Mouse (Mus musculus) bone marrow, adult 2 months (tissue): Measurements from ENCODE around the gene Srsx.
"Not testable (repeated sequence)": the region's sequence is repeated elsewhere in the genome, so short reads cannot be mapped to it uniquely, and the experiment has no call there.

Experiments
- CTCF ChIP-seq: fragments of 200-500 bp; IDR thresholded peaks from 2 replicates; pipeline ENCODE4 v1.5.1; 2011; ENCODE audit warnings: low read length, control low read depth; ENCODE audit not compliant: control insufficient read depth, insufficient read depth
- POLR2A ChIP-seq: fragments of 200-500 bp; IDR thresholded peaks from 2 replicates; pipeline ENCODE4 v1.6.1; 2011; ENCODE audit warnings: low read depth, mild to moderate bottlenecking, control low read depth, low read length, borderline replicate concordance; ENCODE audit not compliant: control insufficient read depth

DNA sequence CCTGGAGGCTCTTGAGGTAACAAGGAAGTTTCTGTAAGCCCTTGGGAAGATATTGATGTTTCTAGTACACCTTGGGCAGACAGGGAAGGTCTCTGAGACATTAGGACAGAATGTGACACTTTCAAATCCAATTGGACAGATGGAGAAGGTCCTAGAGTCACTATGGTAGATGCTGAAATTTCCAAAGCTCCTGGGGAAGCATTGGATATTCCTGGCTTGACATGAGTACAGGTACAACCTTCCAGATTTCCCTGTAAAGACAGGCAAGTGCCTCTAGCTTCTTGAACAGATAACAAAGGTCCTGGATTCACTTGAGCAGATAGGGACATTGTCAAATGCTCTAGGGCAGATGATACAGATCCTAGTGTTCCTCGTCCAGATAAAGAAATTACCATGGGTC is at the start of gene Srsx:
- not testable (repeated sequence) for TF ChIP-seq CTCF, POLR2A
